ENCODE assay signal across 11 mouse cellular contexts in the genomic region with DNA sequence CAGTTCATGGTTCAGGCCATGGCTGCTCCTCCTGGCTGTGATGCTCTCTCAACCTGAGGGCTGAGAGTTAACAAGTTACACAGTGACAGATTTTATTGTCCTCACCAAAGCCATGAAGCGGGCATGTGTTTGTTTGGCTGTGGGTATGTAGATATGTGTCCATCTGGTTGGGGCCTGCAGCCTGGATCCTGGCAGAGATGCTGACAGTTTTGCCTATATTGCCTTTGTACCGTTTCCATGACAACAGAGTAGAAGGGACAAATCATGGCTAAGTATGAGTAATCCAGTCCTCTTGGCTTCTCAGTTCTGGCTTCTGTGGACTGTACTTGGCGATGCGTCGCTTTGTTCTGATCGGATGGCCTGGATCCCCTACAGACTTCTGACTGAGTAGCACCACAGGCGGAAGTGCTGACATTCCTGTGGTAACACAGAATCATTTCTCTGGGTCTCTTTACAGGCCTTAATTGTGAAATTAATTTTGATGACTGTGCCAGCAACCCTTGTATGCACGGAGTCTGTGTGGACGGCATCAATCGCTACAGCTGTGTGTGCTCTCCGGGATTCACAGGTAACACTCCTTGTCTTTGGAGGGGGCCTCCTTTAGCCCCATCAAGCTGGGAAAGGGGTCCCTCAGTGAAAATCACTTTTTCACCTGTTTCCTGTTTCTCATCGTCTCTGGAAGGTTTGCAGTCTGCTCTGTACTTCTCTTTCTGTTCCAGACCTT. TPM values are rescaled to one million over a fixed set of nuclear protein-coding genes. Genes with fewer than 3 reads are reported as not detected.
DNase-seq lines count a peak whose midpoint lies in the region; ATAC-seq and TF ChIP-seq lines count a peak whose summit lies in the region.
"Had no signal": no experiment of that assay in that cellular context is flagged by ENCODE, and none has a peak within 500 bp of the region (broad histone marks: within the 10 kb centered on the region; RNA-seq: fewer than 3 reads in every experiment).

No protein-coding gene starts in this region.

- peaks cover 10% of the 10 kb centered on the region for H3K36me3 ChIP-seq in forebrain, embryonic 16.5 days (ENCODE audit: control insufficient read depth, insufficient read depth)

- 34% methylated on average over 12 of the region's 12 CpGs for WGBS in forebrain, embryonic 16.5 days
- 48% methylated on average over 12 of the region's 12 CpGs for WGBS in olfactory bulb, adult 2 months

- peak overlapping the region; percentile 31 for H3K27ac ChIP-seq in forebrain, embryonic 16.5 days (ENCODE audit: low read length)
- H3K27ac ChIP-seq in olfactory bulb, adult 2 months (ENCODE audit: insufficient read depth, low read depth, low read length) = peak overlapping the region; percentile 64; the same call in 1 of the 2 replicates
- H3K27ac ChIP-seq: liver, embryonic 14.5 days had no signal

- peak; percentile 84 for ATAC-seq in forebrain, embryonic 16.5 days

- no peak overlapping the region for H3K9ac ChIP-seq in forebrain, embryonic 16.5 days (replicated peaks; ENCODE audit: low read depth, low read length)
- H3K9ac ChIP-seq: liver, embryonic 14.5 days had no signal

- peaks cover 26% of the 10 kb centered on the region for H3K4me1 ChIP-seq in forebrain, embryonic 16.5 days (replicated peaks; ENCODE audit: control insufficient read depth, insufficient read depth, low read length)
- peaks cover 24% of the 10 kb centered on the region for H3K4me1 ChIP-seq in olfactory bulb, adult 2 months (ENCODE audit: control insufficient read depth, insufficient read depth, low read length)

- H3K9me3 ChIP-seq in forebrain, embryonic 16.5 days (ENCODE audit: control insufficient read depth, low read length) = no peaks in the 10 kb centered on the region; the same call in 1 of the 2 replicates

- no peak overlapping the region for H3K4me2 ChIP-seq in forebrain, embryonic 16.5 days (ENCODE audit: low read length)

- no peak overlapping the region for H3K4me3 ChIP-seq in forebrain, embryonic 16.5 days (replicated peaks; ENCODE audit: low read length)
- no peak overlapping the region for H3K4me3 ChIP-seq in olfactory bulb, adult 2 months (ENCODE audit: insufficient read depth, low read depth, low read length)

- no peak for TF ChIP-seq POLR2A in brain, embryonic 14.5 days (IDR thresholded peaks at IDR 0.05; ENCODE audit: borderline replicate concordance, extremely low read depth, insufficient read depth, insufficient read length, poor library complexity, severe bottlenecking)
- TF ChIP-seq POLR2A in olfactory bulb, adult 2 months (IDR thresholded peaks at IDR 0.05; ENCODE audit: insufficient read depth, low read depth, low read length) = no peak

- TF ChIP-seq CTCF in brain, embryonic 14.5 days (IDR thresholded peaks at IDR 0.05; ENCODE audit: borderline replicate concordance, extremely low read depth, insufficient read depth, insufficient read length) = no peak
- no peak for TF ChIP-seq CTCF in olfactory bulb, adult 2 months (IDR thresholded peaks at IDR 0.05; ENCODE audit: insufficient read depth, low read depth, low read length)

- DNase-seq in kidney, adult 11 months = peak; percentile 37
- no peak for DNase-seq in kidney, postnatal 4 days
- DNase-seq in brain, embryonic 14.5 days (ENCODE audit: low read depth) = peak; percentile 94
- peak; percentile 65 for DNase-seq in layer of hippocampus, adult 11-12 months (ENCODE audit: low spot score)
- DNase-seq in frontal cortex, postnatal 10 days (ENCODE audit: low spot score in 2 of 2) = no peak
- no peak for DNase-seq in testis, postnatal 14 days (ENCODE audit: low spot score)

- no peaks in the 10 kb centered on the region for H3K27me3 ChIP-seq in forebrain, embryonic 16.5 days (replicated peaks; ENCODE audit: control insufficient read depth, insufficient read depth, low read length)

RNA-seq across cellular contexts. Expression of a gene that starts 53.7 kb away (rescaled TPM):
- polyA plus RNA-seq in brain, embryonic 14.5 days (2012; rRNA removed) = not detected in 2 replicates
- not detected in 2 replicates for polyA plus RNA-seq in forebrain, embryonic 16.5 days (2015; fragmentation: Nextera tagmentation; extraction: Ambion mirVana)
- not detected in 2 replicates for polyA plus RNA-seq in olfactory bulb, adult 2 months (2012; ENCODE audit: insufficient read depth, insufficient read length, low replicate concordance, missing spikeins)
- polyA plus RNA-seq: embryonic facial prominence, embryonic 11.5 days; liver, embryonic 14.5 days; stomach, embryonic 16.5 days had no signal

Comparison
In these comparisons a context has a peak if more than half of its experiments do, and no peak if none do; other contexts are left out.
1. DNase-seq: peak in kidney, adult 11 months (single experiment), brain, embryonic 14.5 days (single experiment) and layer of hippocampus, adult 11-12 months (single experiment); none in kidney, postnatal 4 days (0 of 2), frontal cortex, postnatal 10 days (0 of 2) and testis, postnatal 14 days (single experiment).